Mouse (Mus musculus) spleen, adult 2 months (tissue): ENCODE measurements around the gene Myl7.

Experiments
- CTCF ChIP-seq: fragments of 200-500 bp; IDR thresholded peaks from 2 replicates; pipeline ENCODE4 v1.5.1; 2011; ENCODE audit warnings: mild to moderate bottlenecking, inconsistent platforms; ENCODE audit not compliant: insufficient read depth, insufficient read length, insufficient replicate concordance; ENCODE audit errors: extremely low read depth
- POLR2A ChIP-seq: fragments of 200-500 bp; IDR thresholded peaks from 2 replicates; pipeline ENCODE4 v1.6.1; 2011; ENCODE audit warnings: low read depth, low read length, inconsistent platforms

DNA sequence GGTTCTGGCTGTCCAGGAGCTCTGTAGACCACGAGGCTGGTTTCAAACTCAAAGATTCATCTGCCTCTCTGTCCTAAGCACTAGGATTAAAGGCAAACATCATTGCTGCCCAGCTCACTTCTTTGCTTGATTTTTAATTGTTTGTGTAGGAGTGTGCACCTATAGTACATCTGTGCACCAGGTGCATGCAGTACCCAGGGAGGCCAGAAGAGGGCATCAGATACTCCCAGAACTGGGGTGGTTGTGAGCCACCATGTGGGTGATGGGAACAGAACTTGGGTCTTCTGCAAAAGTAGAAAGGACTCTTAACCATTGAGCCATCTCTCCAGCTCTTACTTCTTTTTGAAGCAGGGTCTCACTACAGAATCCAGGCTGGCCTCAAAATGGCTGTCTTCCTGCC lies 39.9 kb downstream of the Myl7 start:
- TF ChIP-seq POLR2A (no peak), CTCF (no peak)
